Mouse (Mus musculus) CH12.LX (cell line): ENCODE results near the gene Tcam1. TPM values are rescaled to one million over a fixed set of nuclear protein-coding genes. Genes with fewer than 3 reads are reported as not detected.
A peak's percentile ranks its signal among the peaks of the same experiment; 100 is the strongest.

ENCODE experiments used
- DNase-seq: peaks from one replicate; pipeline ENCODE4 v3.0.0-alpha.2; 2013; ENCODE audit errors: extremely low read depth
- H3K27ac ChIP-seq: 2 replicates; pipeline ENCODE4 v1.5.1; 2012; ENCODE audit warnings: low read depth, mild to moderate bottlenecking, control low read depth, moderate library complexity; ENCODE audit not compliant: insufficient read depth
- H3K27me3 ChIP-seq: replicated peaks from 2 replicates; pipeline ENCODE3; 2012; ENCODE audit warnings: inconsistent platforms
- H3K36me3 ChIP-seq, 2 experiments: replicated peaks in 1 of 2; 2 replicates each; pipeline versions ENCODE3 to v1.6.1; 2012; ENCODE audit warnings: inconsistent platforms in 1 of 2, low read length in 1 of 2, mild to moderate bottlenecking in 1 of 2, mixed read lengths in 1 of 2, moderate library complexity in 1 of 2; ENCODE audit not compliant: control insufficient read depth in 1 of 2, insufficient read depth in 1 of 2
- H3K4me1 ChIP-seq, 2 experiments: 2 replicates each; pipeline ENCODE4 v1.6.1; 2012; ENCODE audit warnings: inconsistent platforms in 1 of 2, moderate library complexity in 1 of 2; ENCODE audit not compliant: insufficient read depth in 2 of 2, control insufficient read depth in 1 of 2
- H3K4me2 ChIP-seq: 2 replicates; pipeline ENCODE4 v1.6.1; 2012; ENCODE audit warnings: low read depth, mild to moderate bottlenecking, control low read depth; ENCODE audit not compliant: poor library complexity, insufficient read depth, severe bottlenecking
- H3K4me3 ChIP-seq, 3 experiments: fragments of 150-350 bp in 1 of 3; sonication (generic) in 1 of 3; replicated peaks in 1 of 3; 2 replicates each; pipeline versions ENCODE3 to v1.5.1; 2011 to 2012; ENCODE audit warnings: low read depth in 2 of 3, low read length in 2 of 3, mild to moderate bottlenecking in 2 of 3, moderate library complexity in 2 of 3, control low read depth in 1 of 3, improper control_type of control experiment in 1 of 3, inconsistent platforms in 1 of 3, mixed read lengths in 1 of 3; ENCODE audit not compliant: poor library complexity in 1 of 3
- H3K79me2 ChIP-seq: replicated peaks from 2 replicates; pipeline ENCODE4 v1.6.1; 2012; ENCODE audit warnings: mild to moderate bottlenecking, moderate library complexity; ENCODE audit not compliant: control insufficient read depth, poor library complexity, insufficient read depth, severe bottlenecking; ENCODE audit errors: extremely low read depth
- H3K9ac ChIP-seq: 2 replicates; pipeline ENCODE4 v1.6.1; 2012; ENCODE audit warnings: low read depth, mild to moderate bottlenecking, control low read depth, moderate library complexity; ENCODE audit not compliant: insufficient read depth
- H3K9me3 ChIP-seq: replicated peaks from 2 replicates; pipeline ENCODE3; 2012; ENCODE audit warnings: low read length, inconsistent platforms, mixed read lengths
- BHLHE40 ChIP-seq: IDR thresholded peaks from 2 replicates; pipeline ENCODE4 v1.6.1; 2011; ENCODE audit warnings: mild to moderate bottlenecking, low read depth, low read length, improper control_type of control experiment
- CHD1 ChIP-seq: IDR thresholded peaks from 2 replicates; pipeline ENCODE4 v1.6.1; 2012; ENCODE audit warnings: low read depth, low read length, improper control_type of control experiment, inconsistent platforms
- CHD2 ChIP-seq: IDR thresholded peaks from 2 replicates; pipeline ENCODE4 v1.6.1; 2011; ENCODE audit warnings: low read length, improper control_type of control experiment
- CTCF ChIP-seq, 2 experiments: IDR thresholded peaks in 1 of 2; conservative IDR thresholded peaks in 1 of 2; 2 replicates each; pipeline ENCODE4 v1.5.1; 2011 to 2012; ENCODE audit warnings: low read depth in 2 of 2, low read length in 2 of 2, improper control_type of control experiment in 1 of 2, inconsistent platforms in 1 of 2, mild to moderate bottlenecking in 1 of 2, moderate library complexity in 1 of 2
- E2F4 ChIP-seq: IDR thresholded peaks from 2 replicates; pipeline ENCODE4 v1.6.1; 2011; ENCODE audit warnings: low read depth, low read length, improper control_type of control experiment; ENCODE audit not compliant: insufficient replicate concordance
- ELF1 ChIP-seq: IDR thresholded peaks from 2 replicates; pipeline ENCODE4 v1.6.1; 2014; ENCODE audit warnings: low read depth, mild to moderate bottlenecking, inconsistent platforms, low read length, improper control_type of control experiment
- EP300 ChIP-seq: IDR thresholded peaks from 2 replicates; pipeline ENCODE4 v1.6.1; 2011; ENCODE audit warnings: low read length, improper control_type of control experiment
- ETS1 ChIP-seq: conservative IDR thresholded peaks from 2 replicates; pipeline ENCODE4 v1.6.1; 2012; ENCODE audit warnings: low read depth, mild to moderate bottlenecking, inconsistent platforms, low read length, improper control_type of control experiment, moderate library complexity
- GABPA ChIP-seq: IDR thresholded peaks from 2 replicates; pipeline ENCODE4 v1.6.1; 2012; ENCODE audit warnings: low read depth, low read length, improper control_type of control experiment, inconsistent platforms; ENCODE audit not compliant: insufficient replicate concordance
- HCFC1 ChIP-seq: IDR thresholded peaks from 2 replicates; pipeline ENCODE4 v1.6.1; 2012; ENCODE audit warnings: low read depth, mild to moderate bottlenecking, inconsistent platforms, low read length, improper control_type of control experiment
- IRF4 ChIP-seq: IDR thresholded peaks from 2 replicates; pipeline ENCODE4 v1.6.1; 2014; ENCODE audit warnings: low read depth, mild to moderate bottlenecking, inconsistent platforms, low read length, improper control_type of control experiment
- JUN ChIP-seq: IDR thresholded peaks from 2 replicates; pipeline ENCODE4 v1.6.1; 2011; ENCODE audit warnings: low read depth, mild to moderate bottlenecking, low read length, improper control_type of control experiment, moderate library complexity; ENCODE audit not compliant: insufficient read depth
- JUND ChIP-seq: conservative IDR thresholded peaks from 2 replicates; pipeline ENCODE4 v1.6.1; 2011; ENCODE audit warnings: low read depth, low read length, improper control_type of control experiment
- KAT2A ChIP-seq: IDR thresholded peaks from 2 replicates; pipeline ENCODE4 v1.6.1; 2012; ENCODE audit warnings: low read length, improper control_type of control experiment, inconsistent platforms; ENCODE audit not compliant: insufficient replicate concordance
- MAFK ChIP-seq: IDR thresholded peaks from 2 replicates; pipeline ENCODE4 v1.6.1; 2011; ENCODE audit warnings: low read length, improper control_type of control experiment; ENCODE audit not compliant: insufficient replicate concordance
- MAX ChIP-seq: IDR thresholded peaks from 2 replicates; pipeline ENCODE4 v1.6.1; 2011; ENCODE audit warnings: low read length, improper control_type of control experiment
- MAZ ChIP-seq: IDR thresholded peaks from 2 replicates; pipeline ENCODE4 v1.6.1; 2012; ENCODE audit warnings: low read depth, mild to moderate bottlenecking, inconsistent platforms, low read length, improper control_type of control experiment, moderate library complexity
- MEF2A ChIP-seq: IDR thresholded peaks from 2 replicates; pipeline ENCODE4 v1.6.1; 2014; ENCODE audit warnings: low read depth, mild to moderate bottlenecking, inconsistent platforms, low read length, improper control_type of control experiment, borderline replicate concordance
- MXI1 ChIP-seq: IDR thresholded peaks from 2 replicates; pipeline ENCODE4 v1.6.1; 2011; ENCODE audit warnings: mild to moderate bottlenecking, low read depth, low read length, improper control_type of control experiment
- MYC ChIP-seq: IDR thresholded peaks from 2 replicates; pipeline ENCODE4 v1.6.1; 2011; ENCODE audit warnings: low read depth, mild to moderate bottlenecking, improper control_type of control experiment, low read length
- NELFE ChIP-seq: IDR thresholded peaks from 2 replicates; pipeline ENCODE4 v1.6.1; 2011; ENCODE audit warnings: low read depth, low read length, improper control_type of control experiment
- NRF1 ChIP-seq: IDR thresholded peaks from 2 replicates; pipeline ENCODE4 v1.6.1; 2014; ENCODE audit warnings: low read depth, mild to moderate bottlenecking, inconsistent platforms, low read length, improper control_type of control experiment, moderate library complexity
- PAX5 ChIP-seq: IDR thresholded peaks from 2 replicates; pipeline ENCODE4 v1.6.1; 2012; ENCODE audit warnings: low read length, inconsistent platforms, mixed read lengths
- POLR2A ChIP-seq: IDR thresholded peaks from 2 replicates; pipeline ENCODE4 v1.6.1; 2011; ENCODE audit warnings: low read depth, mild to moderate bottlenecking, improper control_type of control experiment, low read length
- POLR2AphosphoS2 ChIP-seq: IDR thresholded peaks from 2 replicates; pipeline ENCODE4 v1.6.1; 2011; ENCODE audit warnings: low read depth, low read length, improper control_type of control experiment
- RAD21 ChIP-seq: IDR thresholded peaks from 2 replicates; pipeline ENCODE4 v1.6.1; 2011; ENCODE audit warnings: low read depth, mild to moderate bottlenecking, low read length, improper control_type of control experiment, moderate library complexity
- RCOR1 ChIP-seq: conservative IDR thresholded peaks from 2 replicates; pipeline ENCODE4 v1.6.1; 2012; ENCODE audit warnings: low read depth, mild to moderate bottlenecking, inconsistent platforms, low read length, improper control_type of control experiment
- SIN3A ChIP-seq: IDR thresholded peaks from 2 replicates; pipeline ENCODE4 v1.6.1; 2012; ENCODE audit warnings: low read length, improper control_type of control experiment, inconsistent platforms
- SMC3 ChIP-seq: IDR thresholded peaks from 2 replicates; pipeline ENCODE4 v1.6.1; 2011; ENCODE audit warnings: low read depth, low read length, improper control_type of control experiment
- TBP ChIP-seq: conservative IDR thresholded peaks from 2 replicates; pipeline ENCODE4 v1.6.1; 2011; ENCODE audit warnings: low read depth, low read length, improper control_type of control experiment
- TCF12 ChIP-seq: IDR thresholded peaks from 2 replicates; pipeline ENCODE4 v1.6.1; 2014; ENCODE audit warnings: low read depth, mild to moderate bottlenecking, inconsistent platforms, low read length, improper control_type of control experiment
- UBTF ChIP-seq: IDR thresholded peaks from 2 replicates; pipeline ENCODE4 v1.6.1; 2012; ENCODE audit warnings: low read depth, mild to moderate bottlenecking, inconsistent platforms, low read length, improper control_type of control experiment, moderate library complexity
- USF1 ChIP-seq: IDR thresholded peaks from 2 replicates; pipeline ENCODE4 v1.6.1; 2014; ENCODE audit warnings: low read depth, mild to moderate bottlenecking, inconsistent platforms, low read length, improper control_type of control experiment
- USF2 ChIP-seq: conservative IDR thresholded peaks from 2 replicates; pipeline ENCODE4 v1.6.1; 2011; ENCODE audit warnings: low read depth, low read length, improper control_type of control experiment
- ZC3H11A ChIP-seq: IDR thresholded peaks from 2 replicates; pipeline ENCODE4 v1.6.1; 2012; ENCODE audit warnings: low read depth, mild to moderate bottlenecking, inconsistent platforms, low read length, improper control_type of control experiment
- ZKSCAN1 ChIP-seq: IDR thresholded peaks from 2 replicates; pipeline ENCODE4 v1.6.1; 2012; ENCODE audit warnings: low read depth, inconsistent platforms, low read length, improper control_type of control experiment, borderline replicate concordance
- ZMIZ1 ChIP-seq: IDR thresholded peaks from 2 replicates; pipeline ENCODE4 v1.6.1; 2012; ENCODE audit warnings: low read depth, mild to moderate bottlenecking, inconsistent platforms, low read length, improper control_type of control experiment
- ZNF384 ChIP-seq: IDR thresholded peaks from 2 replicates; pipeline ENCODE4 v1.6.1; 2012; ENCODE audit warnings: low read depth, low read length, improper control_type of control experiment, inconsistent platforms
- dilution Hi-C: fragments of 300-500 bp; cut with MboI; formaldehyde crosslinking; loops from 2 replicates; pipeline ENCODE4 v1.14.3; 2020; ENCODE audit warnings: low sequenced_read_pairs; ENCODE audit not compliant: extremely low pct_unique_long_range_greater_than_20kb, extremely low pct_ligation_motif_present
- in situ Hi-C: fragments of 300-500 bp; cut with MboI; formaldehyde crosslinking; loops from 3 replicates; pipeline ENCODE4 v1.14.3; 2019; ENCODE audit warnings: low sequenced_read_pairs, low pct_ligation_motif_present, low pct_unique_long_range_greater_than_20kb, mixed read lengths
- polyA plus RNA-seq: library from polyadenylated mRNA; unstranded; fragments of >175 nt; gene quantifications from 2 replicates; pipeline ENCODE4 v1.2.1, GENCODE M21; 2012; ENCODE audit warnings: low read depth; ENCODE audit not compliant: insufficient read length
- total RNA-seq, 2 experiments: library from RNA; depleted of rRNA; stranded (reverse); fragments of 300-350 nt in 1 of 2; fragments of >200 nt in 1 of 2; gene quantifications; 2 replicates each; pipeline ENCODE4 v1.2.3; 2012 to 2014

Gene Tcam1
- total and polyA plus RNA-seq, 3 experiments = 0.82 to 5.9 (median 0.99) TPM

- H3K79me2 ChIP-seq = peaks cover 59% of the 10 kb centered on the region
- in situ Hi-C loops = loop anchor here (5.0 kb wide), 1 partner anchor 34 kb away; no protein-coding TSS in a partner anchor
- dilution Hi-C loops = no loop called here
Measured at GRCm38 (mm10) chr11:106255685-106256451, 20.6 kb upstream of the Tcam1 start, which contains the start of the genes Ftsj3 and Psmc5. Gene Ftsj3 (minus strand): TSS chr11:106256079. Gene Psmc5 (plus strand): TSS chr11:106256154.

GRCm38 (mm10) chr11:106256775-106257174 lies 19.7 kb upstream of the Tcam1 start:
- no peak for DNase-seq
- Histone ChIP-seq H3K27me3 (no peaks in the 10 kb centered on the region), H3K4me1 (peaks cover 3 to 46% of the 10 kb centered on the region in 2 experiments; a peak in 3 of 4 replicates), H3K79me2 (peaks cover 58% of the 10 kb centered on the region), H3K9ac (peak overlapping the region; percentile 94), H3K9me3 (no peaks in the 10 kb centered on the region), H3K36me3 (peaks cover 56 to 71% of the 10 kb centered on the region in 2 experiments), H3K27ac (no peak overlapping the region), H3K4me2 (peak overlapping the region; percentile 90), H3K4me3 (peak overlapping the region; percentile 73 to 92 (median 78))
- TF ChIP-seq ETS1 = no peak
- TF ChIP-seq MXI1 = no peak
- TF ChIP-seq MAFK = no peak
- in situ Hi-C loops = loop anchor here (5.0 kb wide), 1 partner anchor 34 kb away; no protein-coding TSS in a partner anchor
- dilution Hi-C loops = no loop called here

More at GRCm38 (mm10) chr11:106255685-106256451, 20.6 kb upstream of the Tcam1 start, which contains the start of the genes Ftsj3 and Psmc5:
- Histone ChIP-seq H3K27me3 (no peaks in the 10 kb centered on the region), H3K9me3 (no peaks in the 10 kb centered on the region), H3K4me1 (peaks cover 3 to 54% of the 10 kb centered on the region in 2 experiments; a peak in 3 of 4 replicates), H3K9ac (peak within 1 kb of the TSS; percentile 94), H3K4me3 (peak within 1 kb of the TSS; percentile 73 to 92 (median 78)), H3K4me2 (peak within 1 kb of the TSS; percentile 90), H3K36me3 (peaks cover 56 to 71% of the 10 kb centered on the region in 2 experiments), H3K27ac (peak within 1 kb of the TSS; percentile 84)
- DNase-seq = peak; percentile 98
- TF ChIP-seq SMC3 = no peak; the same call in 1 of the 2 replicates
- TF ChIP-seq IRF4 = no peak
- TF ChIP-seq ELF1 = peak; percentile 94
- TF ChIP-seq RCOR1 = no peak; the same call in 1 of the 2 replicates
- TF ChIP-seq CTCF (conservative IDR thresholded peaks at IDR 0.05 in 1 of 2, IDR thresholded peaks at IDR 0.05 in 1 of 2; ENCODE audit: low read depth in 2 of 2, low read length in 2 of 2) = peak in 1 of 2 experiments; percentile 57; a peak in 2 of 4 replicates
- no peak for TF ChIP-seq CHD1
- TF ChIP-seq EP300 = no peak
- TF ChIP-seq MXI1 = peak; percentile 100
- TF ChIP-seq TBP = peak; percentile 91
- peak; percentile 87 for TF ChIP-seq NRF1
- 0 out of 2 replicates have a peak, but pooled peaks have one; percentile 9 for TF ChIP-seq ETS1
- no peak for TF ChIP-seq ZC3H11A
- TF ChIP-seq JUND = peak; percentile 47
- TF ChIP-seq HCFC1 = peak; percentile 96
- no peak; the same call in 1 of the 2 replicates for TF ChIP-seq UBTF
- peak; percentile 99 for TF ChIP-seq SIN3A
- no peak for TF ChIP-seq USF2
- TF ChIP-seq NELFE = peak; percentile 84
- peak; percentile 94 for TF ChIP-seq KAT2A
- peak; percentile 69 for TF ChIP-seq TCF12
- TF ChIP-seq CHD2 = peak; percentile 90
- no peak; the same call in 1 of the 2 replicates for TF ChIP-seq RAD21
- peak; percentile 69 for TF ChIP-seq BHLHE40
- no peak; the same call in 1 of the 2 replicates for TF ChIP-seq MAZ
- TF ChIP-seq PAX5 = no peak
- 0 out of 2 replicates have a peak, but pooled peaks have one; percentile 24 for TF ChIP-seq MEF2A
- TF ChIP-seq E2F4 = peak; percentile 74; the same call in 1 of the 2 replicates
- peak; percentile 99 for TF ChIP-seq MYC
- TF ChIP-seq ZKSCAN1 = no peak
- peak; percentile 84 for TF ChIP-seq ZMIZ1
- peak; percentile 90; the same call in 1 of the 2 replicates for TF ChIP-seq POLR2AphosphoS2
- TF ChIP-seq JUN = 0 out of 2 replicates have a peak, but pooled peaks have one; percentile 5
- no peak for TF ChIP-seq USF1
- TF ChIP-seq ZNF384 = peak; percentile 42; the same call in 1 of the 2 replicates
- peak; percentile 96 for TF ChIP-seq POLR2A
- TF ChIP-seq MAX = peak; percentile 99
- peak; percentile 38; the same call in 1 of the 2 replicates for TF ChIP-seq GABPA
- TF ChIP-seq MAFK = peak; percentile 89
